Mouse (Mus musculus) c-Kit-positive CD71-negative TER-119-negative erythroid progenitor cells, embryonic 14.5 days (primary cell): ENCODE data around the gene Zfp369.
"Not testable (repeated sequence)": the region's sequence is repeated elsewhere in the genome, so short reads cannot be mapped to it uniquely, and the experiment has no call there.

Experiments used
- DNase-seq: peaks from one replicate; pipeline ENCODE4 v3.0.0-alpha.2; 2013; ENCODE audit warnings: low read depth

Zfp369 gene

GRCm38 (mm10) chr13:65278383-65279341 lies at the start of gene Zfp369:
Gene Zfp369 (plus strand): TSS chr13:65278814.
- peak; percentile 74 for DNase-seq

- no peak for DNase-seq
These were observed 41.4 kb upstream of the Zfp369 start for GRCm38 (mm10) chr13:65237211-65237610.

DNA sequence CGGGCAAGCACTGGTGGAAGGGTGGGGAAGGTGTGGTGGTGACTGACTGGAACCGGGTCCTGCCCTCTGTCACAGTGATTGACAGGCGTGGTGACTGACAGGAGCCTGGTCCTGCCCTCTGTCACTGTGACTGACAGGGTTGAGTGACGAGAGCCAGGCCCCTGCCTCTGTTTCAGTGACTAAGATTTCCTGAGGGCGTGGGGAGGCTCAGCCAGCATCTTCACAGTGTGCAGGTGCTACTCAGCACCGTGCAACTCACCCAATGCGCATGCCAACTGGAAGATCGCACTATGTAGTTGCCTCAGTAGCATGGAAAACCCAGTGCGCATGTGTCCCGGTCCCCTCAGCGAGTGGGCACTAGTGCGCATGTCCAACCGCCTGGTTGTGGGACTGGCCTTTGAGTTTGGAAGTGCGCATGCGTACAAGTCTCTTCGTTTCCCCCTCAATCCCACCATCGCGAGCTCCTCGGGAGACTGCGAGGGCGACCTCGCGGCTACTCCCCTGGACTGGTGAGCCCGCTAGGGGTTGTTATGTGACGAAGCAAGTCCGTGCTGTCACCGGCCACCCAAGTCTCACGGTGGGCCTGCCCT lies 38.0 kb upstream of the Zfp369 start:
- peak; percentile 94 for DNase-seq

DNA sequence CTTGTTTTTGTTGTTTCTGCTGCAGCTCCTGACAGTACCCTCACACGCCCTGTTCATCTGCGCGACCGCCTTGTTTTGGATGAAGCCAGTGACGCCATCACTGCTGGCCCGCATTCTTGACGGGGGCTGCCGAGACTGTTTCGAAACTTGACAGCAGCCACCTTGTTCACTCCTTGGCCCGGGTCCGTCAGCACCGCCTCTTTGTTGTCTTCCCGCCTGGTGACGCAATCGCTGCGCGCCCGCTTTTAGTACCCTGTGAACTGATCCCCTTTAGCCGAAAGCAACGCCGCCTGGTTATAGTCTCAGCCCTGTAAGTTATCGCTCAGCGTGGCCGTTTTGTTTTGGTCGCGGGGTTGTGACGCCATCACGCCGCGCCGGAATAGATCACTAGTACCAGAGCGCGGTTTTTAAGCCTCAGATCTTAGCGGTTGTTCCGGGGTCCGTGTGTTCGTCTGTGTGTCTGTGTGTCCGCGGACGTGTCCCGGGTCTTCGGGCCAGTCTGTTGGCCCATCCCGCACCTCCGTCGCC lies 37.5 kb upstream of the Zfp369 start:
- peak; percentile 81 for DNase-seq

GRCm38 (mm10) chr13:65241627-65242318 lies 36.8 kb upstream of the Zfp369 start:
- DNase-seq = no peak

DNA sequence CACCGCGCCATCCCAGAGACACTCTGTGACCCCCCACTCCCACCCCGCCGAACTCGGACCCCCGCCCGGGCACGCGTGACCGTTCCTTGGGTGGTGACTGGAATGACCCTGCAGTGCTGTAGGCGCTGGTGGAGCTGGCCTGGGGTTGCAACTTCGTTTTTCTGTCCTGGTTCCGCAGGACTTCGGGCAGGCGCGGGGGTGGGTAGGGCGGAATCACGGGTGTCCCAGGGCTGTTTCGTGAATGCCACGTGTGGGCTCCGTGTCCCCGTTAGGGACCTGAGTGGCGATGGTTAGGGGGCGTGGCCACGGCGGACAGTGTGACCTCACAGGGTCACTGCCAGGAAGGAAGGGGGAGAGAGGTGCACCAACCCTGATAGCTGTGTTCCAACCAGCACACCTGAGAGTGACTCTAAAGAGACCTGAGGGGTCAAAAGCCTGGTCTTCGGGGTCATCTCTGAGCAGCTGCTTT lies 36.3 kb upstream of the Zfp369 start:
- no peak for DNase-seq

- no peak for DNase-seq
These were observed 35.3 kb upstream of the Zfp369 start for GRCm38 (mm10) chr13:65243273-65243672.

- DNase-seq = no peak
These were observed 20.2 kb upstream of the Zfp369 start for GRCm38 (mm10) chr13:65258175-65258954.

DNA sequence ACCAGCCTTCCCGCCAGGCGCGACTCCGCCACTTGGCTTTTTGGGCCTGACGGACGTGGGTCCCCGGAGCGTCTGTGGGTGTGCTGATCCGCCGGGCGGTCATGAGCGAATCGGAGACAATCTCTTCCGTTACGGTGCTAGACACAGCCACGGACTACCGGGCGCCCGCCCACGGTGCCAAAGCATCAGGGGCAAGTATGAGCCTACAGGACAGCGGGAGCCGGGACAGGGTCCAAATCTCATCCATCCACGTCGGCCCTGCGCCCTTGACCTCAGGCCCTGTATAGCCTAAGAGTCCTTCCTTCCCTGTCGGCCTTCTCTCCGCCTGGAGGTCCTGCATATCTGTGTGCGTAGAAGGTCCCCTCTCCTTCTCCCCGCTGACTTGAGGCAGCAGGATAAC lies 19.4 kb upstream of the Zfp369 start, which contains the start of gene Gm10775:
Gene Gm10775, plus strand, starts transcription at position 301 of the 400 bp plus-strand sequence.
- DNase-seq = no peak

- no peak for DNase-seq
These were observed 16.5 kb upstream of the Zfp369 start for GRCm38 (mm10) chr13:65262086-65262485.

GRCm38 (mm10) chr13:65277994-65278382 lies 626 bp upstream of the Zfp369 start:
- no peak for DNase-seq

DNA sequence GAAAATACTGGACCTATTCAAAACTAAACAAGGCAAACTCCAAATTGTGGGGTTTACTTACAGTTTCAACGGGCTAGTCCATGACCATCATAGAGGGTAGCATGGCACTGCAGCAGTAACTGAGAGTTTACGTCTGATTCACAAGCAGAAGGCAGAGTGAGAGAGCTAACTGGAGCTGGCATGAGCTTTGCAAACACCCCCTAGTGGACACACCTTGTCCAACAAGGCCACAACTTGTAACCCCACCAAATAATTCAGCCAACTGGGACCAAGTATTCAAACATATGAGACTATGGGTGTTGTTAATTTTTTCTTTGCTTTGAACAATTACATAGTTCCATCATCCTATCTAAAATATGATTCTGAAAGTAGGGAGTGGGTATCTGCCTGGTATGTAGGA lies 8.2 kb downstream of the Zfp369 start:
- no peak for DNase-seq

DNA sequence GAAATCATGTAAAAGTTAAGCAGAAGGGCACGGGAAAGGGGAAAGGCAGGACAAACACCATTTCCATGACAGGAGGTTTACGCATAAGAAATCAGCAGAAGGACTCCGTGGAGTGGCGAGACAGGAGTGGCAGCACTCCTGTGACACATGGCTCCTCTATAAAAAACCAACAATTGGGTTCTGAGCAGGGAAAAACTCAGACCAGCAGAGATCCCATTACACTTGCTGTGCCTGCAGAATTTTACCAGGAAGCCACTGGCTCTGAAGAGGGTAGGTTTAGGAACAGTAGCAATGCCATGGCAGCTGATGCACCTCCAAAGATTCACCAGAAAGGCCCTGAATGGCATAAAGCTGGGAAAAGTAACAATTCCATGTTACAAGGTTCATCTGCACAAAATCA lies 17.7 kb downstream of the Zfp369 start:
- no peak for DNase-seq

- peak; percentile 53 for DNase-seq
These were observed 32.2 kb downstream of the Zfp369 start for GRCm38 (mm10) chr13:65310849-65311248.

- DNase-seq = no peak
These were observed 32.7 kb downstream of the Zfp369 start for GRCm38 (mm10) chr13:65311311-65311755.

GRCm38 (mm10) chr13:65311826-65312225 lies 33.2 kb downstream of the Zfp369 start:
- DNase-seq = no peak

DNA sequence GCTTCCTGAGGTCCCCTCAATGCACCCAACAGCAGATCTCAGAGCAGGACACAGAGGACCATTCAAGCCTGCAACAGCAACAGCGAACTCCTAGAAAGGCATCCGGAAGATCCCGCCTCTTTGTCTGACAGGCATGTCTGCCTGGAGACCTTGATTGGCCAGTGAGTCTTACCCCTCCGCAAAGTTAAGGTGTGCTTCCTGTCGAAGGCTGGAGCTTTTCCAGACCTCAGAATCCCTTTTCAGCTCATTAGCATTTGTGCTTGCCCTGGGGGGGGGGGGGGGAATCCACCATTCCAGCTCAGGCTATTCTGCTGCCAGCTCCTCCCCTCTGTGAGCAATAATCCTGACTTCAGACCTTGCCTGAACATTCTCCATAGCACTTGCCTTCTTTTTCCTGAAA lies 69.9 kb downstream of the Zfp369 start:
- not testable (repeated sequence) for DNase-seq

GRCm38 (mm10) chr13:65351768-65352167 lies 73.2 kb downstream of the Zfp369 start:
- DNase-seq = not testable (repeated sequence)
